Mouse (Mus musculus): Measurements from ENCODE around the gene Amdhd1. TPM values are rescaled to one million over a fixed set of nuclear protein-coding genes. Genes with fewer than 3 reads are reported as not detected.
"Not testable (repeated sequence)": the region's sequence is repeated elsewhere in the genome, so short reads cannot be mapped to it uniquely, and the experiment has no call there.

Gene Amdhd1
- polyA plus RNA-seq, 1 experiment: 0.03 TPM

GRCm38 (mm10) chr10:93567066-93567465 lies 27.2 kb upstream of the Amdhd1 start:
- H3K9me3 ChIP-seq (ENCODE audit: control insufficient read depth, low read length): no peaks in the 10 kb centered on the region
- H3K27me3 ChIP-seq (ENCODE audit: control insufficient read depth): no peaks in the 10 kb centered on the region
- H3K36me3 ChIP-seq (ENCODE audit: control insufficient read depth): no peaks in the 10 kb centered on the region
- H3K4me3 ChIP-seq (replicated peaks): no peak overlapping the region
- H3K4me1 ChIP-seq (ENCODE audit: control insufficient read depth): no peaks in the 10 kb centered on the region
- TF ChIP-seq GATA1 (IDR thresholded peaks at IDR 0.05; ENCODE audit: low read length) (no peak), TAL1 (IDR thresholded peaks at IDR 0.05; ENCODE audit: low read length) (no peak)

GRCm38 (mm10) chr10:93564518-93565090 lies 24.8 kb upstream of the Amdhd1 start:
- Histone ChIP-seq H3K36me3 (ENCODE audit: control insufficient read depth) (no peaks in the 10 kb centered on the region), H3K4me1 (ENCODE audit: control insufficient read depth) (no peaks in the 10 kb centered on the region; the same call in 1 of the 2 replicates), H3K4me3 (replicated peaks) (no peak overlapping the region), H3K9me3 (ENCODE audit: control insufficient read depth, low read length) (no peaks in the 10 kb centered on the region), H3K27me3 (ENCODE audit: control insufficient read depth) (no peaks in the 10 kb centered on the region)
- no peak for TF ChIP-seq GATA1 (IDR thresholded peaks at IDR 0.05; ENCODE audit: low read length)
- TF ChIP-seq TAL1 (IDR thresholded peaks at IDR 0.05; ENCODE audit: low read length): no peak

GRCm38 (mm10) chr10:93559786-93560185 lies 20.0 kb upstream of the Amdhd1 start:
- Histone ChIP-seq H3K4me1 (ENCODE audit: control insufficient read depth) (no peaks in the 10 kb centered on the region; the same call in 1 of the 2 replicates), H3K36me3 (ENCODE audit: control insufficient read depth) (no peaks in the 10 kb centered on the region), H3K4me3 (replicated peaks) (no peak overlapping the region), H3K27me3 (ENCODE audit: control insufficient read depth) (no peaks in the 10 kb centered on the region; the same call in 1 of the 2 replicates), H3K9me3 (ENCODE audit: control insufficient read depth, low read length) (no peaks in the 10 kb centered on the region)
- no peak for TF ChIP-seq TAL1 (IDR thresholded peaks at IDR 0.05; ENCODE audit: low read length)
- TF ChIP-seq GATA1 (IDR thresholded peaks at IDR 0.05; ENCODE audit: low read length): no peak

GRCm38 (mm10) chr10:93557971-93558370 lies 18.1 kb upstream of the Amdhd1 start:
- H3K4me1 ChIP-seq (ENCODE audit: control insufficient read depth); H3K9me3 ChIP-seq (ENCODE audit: control insufficient read depth, low read length); H3K4me3 ChIP-seq (replicated peaks); H3K36me3 ChIP-seq (ENCODE audit: control insufficient read depth); H3K27me3 ChIP-seq (ENCODE audit: control insufficient read depth): not testable (repeated sequence)

- Histone ChIP-seq H3K27me3 (ENCODE audit: control insufficient read depth) (no peaks in the 10 kb centered on the region; the same call in 1 of the 2 replicates), H3K36me3 (ENCODE audit: control insufficient read depth) (no peaks in the 10 kb centered on the region), H3K4me1 (ENCODE audit: control insufficient read depth) (no peaks in the 10 kb centered on the region), H3K9me3 (ENCODE audit: control insufficient read depth, low read length) (no peaks in the 10 kb centered on the region), H3K4me3 (replicated peaks) (no peak overlapping the region)
- no peak for TF ChIP-seq GATA1 (IDR thresholded peaks at IDR 0.05; ENCODE audit: low read length)
- TF ChIP-seq TAL1 (IDR thresholded peaks at IDR 0.05; ENCODE audit: low read length): no peak
Measured at GRCm38 (mm10) chr10:93552596-93552995, 12.8 kb upstream of the Amdhd1 start.

GRCm38 (mm10) chr10:93549821-93550220 lies 10.0 kb upstream of the Amdhd1 start:
- Histone ChIP-seq H3K36me3 (ENCODE audit: control insufficient read depth) (no peaks in the 10 kb centered on the region), H3K27me3 (ENCODE audit: control insufficient read depth) (no peaks in the 10 kb centered on the region; the same call in 1 of the 2 replicates), H3K4me1 (ENCODE audit: control insufficient read depth) (no peaks in the 10 kb centered on the region), H3K9me3 (ENCODE audit: control insufficient read depth, low read length) (no peaks in the 10 kb centered on the region), H3K4me3 (replicated peaks) (no peak overlapping the region)
- TF ChIP-seq TAL1 (IDR thresholded peaks at IDR 0.05; ENCODE audit: low read length): no peak
- no peak for TF ChIP-seq GATA1 (IDR thresholded peaks at IDR 0.05; ENCODE audit: low read length)

- Histone ChIP-seq H3K36me3 (ENCODE audit: control insufficient read depth) (no peaks in the 10 kb centered on the region), H3K4me3 (replicated peaks) (no peak overlapping the region), H3K4me1 (ENCODE audit: control insufficient read depth) (no peaks in the 10 kb centered on the region), H3K9me3 (ENCODE audit: control insufficient read depth, low read length) (no peaks in the 10 kb centered on the region), H3K27me3 (ENCODE audit: control insufficient read depth) (no peaks in the 10 kb centered on the region)
- TF ChIP-seq TAL1 (IDR thresholded peaks at IDR 0.05; ENCODE audit: low read length) (no peak), GATA1 (IDR thresholded peaks at IDR 0.05; ENCODE audit: low read length) (no peak)
Measured at GRCm38 (mm10) chr10:93548991-93549390, 9.2 kb upstream of the Amdhd1 start.

GRCm38 (mm10) chr10:93547741-93548270 lies 8.0 kb upstream of the Amdhd1 start:
- H3K27me3 ChIP-seq (ENCODE audit: control insufficient read depth): no peaks in the 10 kb centered on the region
- no peak for TF ChIP-seq GATA1 (IDR thresholded peaks at IDR 0.05; ENCODE audit: low read length)
- TF ChIP-seq TAL1 (IDR thresholded peaks at IDR 0.05; ENCODE audit: low read length): no peak
- no peaks in the 10 kb centered on the region for H3K9me3 ChIP-seq (ENCODE audit: control insufficient read depth, low read length)
- no peak overlapping the region for H3K4me3 ChIP-seq (replicated peaks)
- no peaks in the 10 kb centered on the region for H3K36me3 ChIP-seq (ENCODE audit: control insufficient read depth)
- no peaks in the 10 kb centered on the region for H3K4me1 ChIP-seq (ENCODE audit: control insufficient read depth)

- H3K36me3 ChIP-seq (ENCODE audit: control insufficient read depth): no peaks in the 10 kb centered on the region
- peaks cover 9% of the 10 kb centered on the region for H3K4me1 ChIP-seq (ENCODE audit: control insufficient read depth)
- peaks cover 12% of the 10 kb centered on the region for H3K27me3 ChIP-seq (ENCODE audit: control insufficient read depth)
- TF ChIP-seq GATA1 (IDR thresholded peaks at IDR 0.05; ENCODE audit: low read length) (no peak), TAL1 (IDR thresholded peaks at IDR 0.05; ENCODE audit: low read length) (no peak)
- H3K9me3 ChIP-seq (ENCODE audit: control insufficient read depth, low read length): no peaks in the 10 kb centered on the region
- no peak overlapping the region for H3K4me3 ChIP-seq (replicated peaks)
Measured at GRCm38 (mm10) chr10:93544172-93544571, 4.3 kb upstream of the Amdhd1 start.

- Histone ChIP-seq H3K9me3 (ENCODE audit: control insufficient read depth, low read length) (no peaks in the 10 kb centered on the region), H3K4me1 (ENCODE audit: control insufficient read depth) (peaks cover 9% of the 10 kb centered on the region), H3K4me3 (replicated peaks) (no peak overlapping the region), H3K27me3 (ENCODE audit: control insufficient read depth) (peaks cover 15% of the 10 kb centered on the region), H3K36me3 (ENCODE audit: control insufficient read depth) (no peaks in the 10 kb centered on the region)
- TF ChIP-seq GATA1 (IDR thresholded peaks at IDR 0.05; ENCODE audit: low read length) (no peak), TAL1 (IDR thresholded peaks at IDR 0.05; ENCODE audit: low read length) (no peak)
Measured at GRCm38 (mm10) chr10:93543176-93543575, 3.3 kb upstream of the Amdhd1 start.
